Mouse (Mus musculus): ENCODE measurements around the gene Fam102b. TPM values are rescaled to one million over a fixed set of nuclear protein-coding genes. Genes with fewer than 3 reads are reported as not detected.

Fam102b gene
- total RNA-seq, 2 experiments from 2014 or later = 33.5 to 44.5 TPM

- DNase-seq (ENCODE audit: low spot score in 2 of 2) = no peak
- intact Hi-C loops (cut with DNase I) = no loop called here
Measured at GRCm38 (mm10) chr3:109021720-109022516, 5.5 kb downstream of the Fam102b start.

DNA sequence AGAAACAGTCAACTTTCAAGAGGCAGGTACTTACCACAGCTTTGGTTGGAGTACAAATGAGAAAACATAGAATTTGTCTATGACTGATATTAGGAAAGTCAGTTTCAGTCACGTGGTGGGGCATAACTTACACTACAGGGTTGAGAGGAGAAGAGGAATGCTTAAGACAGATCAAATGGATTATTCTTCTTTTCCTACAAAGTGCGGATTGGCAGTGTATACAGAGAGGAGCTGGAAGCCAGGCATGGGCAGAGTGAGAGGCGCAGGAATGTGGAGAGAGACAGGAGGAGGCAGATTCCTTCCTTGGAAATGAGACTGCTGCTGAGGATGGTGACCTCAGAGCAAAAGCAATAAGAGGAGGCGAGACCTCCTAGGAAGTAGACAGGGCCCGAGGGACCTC is 9.1 kb downstream of the Fam102b start:
- intact Hi-C loops (cut with DNase I) = no loop called here

DNA sequence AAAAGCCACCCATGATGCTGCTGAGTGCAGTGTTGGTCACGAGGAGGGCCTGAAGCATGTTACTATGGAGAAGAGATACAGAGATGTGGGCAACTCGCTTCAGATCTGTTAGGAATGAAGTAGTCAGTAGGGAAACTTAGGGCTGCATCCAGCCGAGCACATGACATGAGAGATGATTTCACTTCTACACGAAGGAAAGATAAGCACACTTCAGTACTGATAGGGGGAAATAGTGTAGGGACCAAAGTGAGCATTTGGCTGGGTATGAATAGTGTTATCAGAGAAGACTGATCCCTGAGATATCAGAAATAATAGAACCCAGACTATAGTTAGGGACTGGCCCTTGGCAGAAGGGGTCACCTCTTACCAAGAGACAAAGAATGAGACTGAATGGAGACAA is 14.8 kb downstream of the Fam102b start:
- no peak for DNase-seq (ENCODE audit: low spot score in 2 of 2)
- intact Hi-C loops (cut with DNase I) = no loop called here

More for the DNA sequence above, 9.1 kb downstream of the Fam102b start:
- no peak for DNase-seq (ENCODE audit: low spot score in 2 of 2)

DNA sequence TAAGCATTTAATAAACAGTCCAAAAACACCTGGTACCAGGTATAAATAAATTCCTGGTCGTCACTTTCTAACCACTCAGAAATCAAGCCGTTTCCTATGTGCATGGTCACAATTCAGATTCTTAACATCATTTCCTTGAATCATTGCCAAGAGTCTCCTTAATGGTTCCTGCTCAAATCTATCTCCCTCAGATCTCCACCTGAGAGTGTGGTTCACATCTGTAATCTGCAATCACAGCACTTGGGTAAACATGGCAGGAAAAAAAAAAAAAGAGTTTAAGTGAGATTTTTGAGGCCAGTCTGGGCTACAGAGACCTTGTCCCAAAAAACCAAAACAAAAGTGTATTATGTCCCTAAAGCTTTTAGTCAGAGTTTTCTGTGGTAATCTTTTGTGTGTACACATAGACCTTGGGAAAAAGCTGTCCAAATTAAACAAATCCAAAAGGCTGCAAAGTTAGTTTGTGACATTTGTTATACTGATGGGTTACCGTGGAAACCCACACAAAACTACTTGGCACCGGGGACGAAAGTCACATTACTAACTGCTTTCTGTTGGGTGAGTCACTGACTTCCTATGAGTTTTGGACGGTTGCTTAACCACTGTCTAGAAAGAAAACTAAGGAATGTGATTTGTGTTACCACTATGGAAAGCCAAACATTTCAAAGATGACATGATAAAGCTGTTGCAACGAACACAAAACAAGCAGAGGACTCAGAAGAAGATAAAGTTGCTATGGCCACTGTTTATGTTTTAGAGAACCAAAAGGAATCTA is 16.7 kb downstream of the Fam102b start:
- DNase-seq (ENCODE audit: low spot score in 2 of 2) = peak in 1 of 2 experiments; percentile 50
- intact Hi-C loops (cut with DNase I) = no loop called here

GRCm38 (mm10) chr3:109008180-109008579 is 19.2 kb downstream of the Fam102b start:
- no peak for DNase-seq (ENCODE audit: low spot score in 2 of 2)
- intact Hi-C loops (cut with DNase I) = no loop called here

DNA sequence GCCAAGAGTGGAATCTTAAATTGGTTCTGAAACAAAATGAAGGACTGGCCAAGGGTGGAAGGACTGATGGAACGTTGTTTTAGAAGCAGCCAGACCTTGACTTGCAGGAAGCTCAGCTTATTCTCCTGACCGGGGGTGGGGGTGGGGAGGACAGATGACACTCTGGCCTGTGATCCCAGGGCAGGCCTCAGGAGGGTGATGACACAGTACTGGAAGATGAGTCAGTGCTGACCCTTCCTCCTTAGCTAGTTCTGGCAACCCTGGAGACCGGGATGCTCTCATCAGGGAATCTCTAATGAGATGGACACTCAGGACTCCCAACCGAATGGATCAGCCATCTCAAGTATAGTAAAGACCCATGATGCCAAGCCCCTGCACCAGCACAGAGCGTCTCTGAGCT is 21.6 kb downstream of the Fam102b start:
- intact Hi-C loops (cut with DNase I) = no loop called here
- no peak for DNase-seq (ENCODE audit: low spot score in 2 of 2)

GRCm38 (mm10) chr3:108999173-108999572 is 28.2 kb downstream of the Fam102b start:
- intact Hi-C loops (cut with DNase I) = no loop called here
- DNase-seq (ENCODE audit: low spot score in 2 of 2) = no peak

DNA sequence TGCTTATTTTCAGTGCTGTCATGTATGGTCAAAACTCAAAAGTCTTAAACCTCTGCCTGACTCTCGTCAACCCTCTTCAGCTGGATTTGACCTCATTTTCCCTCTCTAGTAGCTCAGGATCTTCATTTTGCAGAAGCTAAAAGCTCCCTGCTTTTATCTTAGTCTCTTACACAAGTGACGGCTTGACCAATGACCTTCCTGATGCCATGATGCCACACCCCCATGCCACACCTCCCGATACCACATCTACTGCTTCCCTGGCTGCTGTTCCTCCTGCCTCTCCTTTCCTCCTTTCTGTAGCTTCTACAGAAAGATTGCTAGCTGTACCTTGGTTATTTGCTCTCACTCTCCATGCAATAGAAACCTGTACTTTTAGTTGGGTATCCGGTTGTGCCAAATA is 29.6 kb downstream of the Fam102b start:
- intact Hi-C loops (cut with DNase I) = no loop called here

GRCm38 (mm10) chr3:108997284-108997683 is 30.1 kb downstream of the Fam102b start:
- DNase-seq (ENCODE audit: low spot score in 2 of 2) = no peak
- intact Hi-C loops (cut with DNase I) = no loop called here

More for the DNA sequence above, 29.6 kb downstream of the Fam102b start:
- no peak for DNase-seq (ENCODE audit: low spot score in 2 of 2)

- DNase-seq (ENCODE audit: low spot score in 2 of 2) = no peak
- intact Hi-C loops (cut with DNase I) = no loop called here
Measured at GRCm38 (mm10) chr3:108995379-108995778, 32.0 kb downstream of the Fam102b start.

DNA sequence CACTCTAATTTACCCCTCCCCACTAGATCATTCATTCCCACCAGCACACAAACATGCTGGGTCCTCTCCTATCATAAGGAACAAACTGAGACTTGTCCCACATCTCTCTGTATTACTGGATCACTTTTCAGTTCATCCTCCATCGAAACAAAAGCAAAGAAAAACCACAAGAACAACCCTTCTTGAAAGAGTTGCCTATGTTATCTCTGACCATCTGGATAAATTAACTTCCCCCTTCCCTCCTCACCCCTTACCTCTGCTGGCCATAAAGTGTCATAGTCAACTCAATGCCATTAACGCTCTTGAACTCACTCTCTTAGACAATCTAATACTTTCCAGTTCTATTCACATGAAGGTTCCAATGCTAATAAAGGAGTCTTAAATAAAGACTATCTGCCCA is 32.9 kb downstream of the Fam102b start:
- intact Hi-C loops (cut with DNase I) = no loop called here
- no peak for DNase-seq (ENCODE audit: low spot score in 2 of 2)

DNA sequence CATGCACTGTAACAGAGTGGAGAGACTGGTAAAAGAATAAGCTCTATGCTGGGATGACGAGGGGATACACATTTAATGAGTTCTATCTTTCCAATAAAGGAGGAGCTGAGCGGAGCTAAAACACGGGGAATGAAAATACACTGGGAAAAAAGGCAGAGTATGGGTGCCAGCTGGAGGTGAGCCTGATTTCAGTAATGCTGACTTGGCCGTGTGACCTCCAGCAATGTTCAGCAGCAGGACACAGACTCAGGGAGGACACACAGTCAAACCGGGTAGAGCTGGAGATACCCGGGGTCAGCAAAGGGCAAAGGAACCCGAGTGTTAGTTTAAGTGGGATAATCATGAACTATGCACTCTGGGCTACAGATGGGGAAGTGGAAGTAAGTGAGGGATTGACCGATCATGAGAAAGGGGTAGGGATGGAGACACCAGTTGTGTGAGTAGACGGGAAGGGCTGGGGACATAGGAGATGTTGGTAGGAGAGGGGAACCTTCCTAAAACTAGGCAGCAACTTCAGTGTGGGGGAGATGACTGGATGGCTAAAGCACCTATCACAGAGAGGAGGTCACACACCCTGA is 37.3 kb downstream of the Fam102b start:
- no peak for DNase-seq (ENCODE audit: low spot score in 2 of 2)
- intact Hi-C loops (cut with DNase I) = no loop called here

DNA sequence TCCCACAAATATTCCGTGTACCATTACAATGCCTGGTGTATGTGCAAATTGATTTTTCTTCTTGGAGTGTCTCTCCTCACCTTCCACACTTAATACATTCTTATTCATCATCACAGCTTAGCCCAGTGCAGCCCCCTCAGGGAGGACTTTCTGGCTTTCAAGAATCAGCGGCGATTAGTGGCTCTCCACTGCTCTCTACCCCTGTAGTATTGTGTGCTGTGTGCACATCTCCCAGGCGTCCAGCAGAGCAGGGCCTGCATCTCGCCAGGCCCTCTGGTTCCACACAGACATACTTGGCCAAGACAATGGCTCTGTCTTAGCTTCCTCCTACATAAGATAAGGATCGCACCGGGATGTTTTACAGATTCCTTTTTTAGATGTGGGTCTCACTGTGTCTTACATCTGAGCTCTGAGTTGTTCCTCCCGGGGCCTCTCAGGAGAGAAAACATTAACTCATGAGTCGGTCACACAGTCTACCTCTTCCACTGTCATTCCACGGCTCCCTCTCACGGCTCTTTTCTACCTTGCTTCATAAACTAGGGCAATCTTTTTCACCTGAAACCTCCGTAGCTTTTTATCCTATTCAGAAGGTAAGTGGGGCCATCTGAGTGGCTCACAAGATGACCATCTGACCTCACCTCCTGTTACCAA is 40.3 kb downstream of the Fam102b start:
- intact Hi-C loops (cut with DNase I) = no loop called here
- no peak for DNase-seq (ENCODE audit: low spot score in 2 of 2)

- DNase-seq (ENCODE audit: low spot score in 2 of 2) = no peak
Measured at GRCm38 (mm10) chr3:108986534-108986933, 40.9 kb downstream of the Fam102b start.

DNA sequence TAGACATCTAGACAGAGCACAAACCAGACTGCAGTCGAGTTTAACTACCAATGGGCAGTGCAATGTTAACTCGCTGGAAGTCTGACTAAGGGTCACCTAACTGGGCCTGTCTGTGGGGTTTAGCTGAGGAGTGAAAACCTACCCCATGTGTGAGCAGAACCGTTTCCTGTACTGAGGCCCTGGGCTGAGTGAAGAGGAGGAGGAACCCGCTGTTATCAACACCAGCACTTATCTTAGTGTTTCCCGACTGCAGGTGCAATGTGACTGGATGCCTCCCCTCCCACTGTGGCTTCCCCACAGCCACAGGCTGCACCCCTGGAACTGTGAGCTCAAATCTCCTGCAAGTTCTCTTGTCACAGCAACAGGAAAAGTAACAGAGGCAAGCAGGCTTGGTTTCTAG is 43.4 kb downstream of the Fam102b start:
- intact Hi-C loops (cut with DNase I) = no loop called here
- DNase-seq (ENCODE audit: low spot score in 2 of 2) = no peak

More at GRCm38 (mm10) chr3:108986534-108986933, 40.9 kb downstream of the Fam102b start:
- intact Hi-C loops (cut with DNase I) = no loop called here

DNA sequence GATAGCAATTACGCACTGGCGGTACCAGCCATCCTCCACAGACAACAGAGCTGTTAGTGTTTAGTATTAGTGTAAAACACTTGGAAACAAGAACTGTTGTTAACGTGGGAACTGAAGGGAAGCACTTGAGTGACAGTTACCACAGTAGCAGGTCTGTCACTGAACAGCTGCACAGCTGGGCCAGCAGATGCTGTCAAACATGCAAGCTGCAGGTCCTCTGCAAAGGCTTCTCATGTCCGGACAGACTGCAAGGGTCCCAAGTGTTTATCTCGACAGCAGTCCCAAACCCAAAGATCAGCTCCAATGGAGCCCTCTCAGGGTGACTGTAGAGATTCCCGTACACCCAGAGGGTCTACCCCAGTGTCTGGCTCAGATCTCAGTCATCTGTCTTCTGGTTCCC is 45.5 kb downstream of the Fam102b start:
- no peak for DNase-seq (ENCODE audit: low spot score in 2 of 2)
- intact Hi-C loops (cut with DNase I) = no loop called here

- intact Hi-C loops (cut with DNase I) = no loop called here
- DNase-seq (ENCODE audit: low spot score in 2 of 2) = no peak
Measured at GRCm38 (mm10) chr3:108977340-108978030, 49.9 kb downstream of the Fam102b start.

- intact Hi-C loops (cut with DNase I) = no loop called here
- no peak for DNase-seq (ENCODE audit: low spot score in 2 of 2)
Measured at GRCm38 (mm10) chr3:108974920-108975485, 52.4 kb downstream of the Fam102b start.

- no peak for DNase-seq (ENCODE audit: low spot score in 2 of 2)
- intact Hi-C loops (cut with DNase I) = no loop called here
Measured at GRCm38 (mm10) chr3:108973980-108974660, 53.3 kb downstream of the Fam102b start.
